Mouse (Mus musculus) brain, embryonic 14.5 days (tissue): ENCODE measurements around the gene Gm7029.

Source experiments
- CTCF ChIP-seq: fragments of 200-500 bp; IDR thresholded peaks from 2 replicates; pipeline ENCODE4 v1.5.1; 2012; ENCODE audit warnings: inconsistent platforms, mild to moderate bottlenecking, moderate library complexity, borderline replicate concordance; ENCODE audit not compliant: insufficient read depth, insufficient read length; ENCODE audit errors: extremely low read depth
- POLR2A ChIP-seq: fragments of 200-500 bp; IDR thresholded peaks from 2 replicates; pipeline ENCODE4 v1.6.1; 2012; ENCODE audit warnings: mild to moderate bottlenecking, inconsistent platforms, borderline replicate concordance; ENCODE audit not compliant: poor library complexity, insufficient read depth, insufficient read length, severe bottlenecking; ENCODE audit errors: extremely low read depth

- TF ChIP-seq CTCF (no peak), POLR2A (no peak)
Observed at GRCm38 (mm10) chr17:33857816-33858215, 15.8 kb upstream of the Gm7029 start.
